Mouse (Mus musculus) heart, adult 2 months (tissue): ENCODE measurements around the gene Ptdss2. TPM values are rescaled to one million over a fixed set of nuclear protein-coding genes. Genes with fewer than 3 reads are reported as not detected.

Source experiments
- DNase-seq, 2 experiments: peaks; one replicate each; pipeline ENCODE4 v3.0.0; 2021
- H3K27ac ChIP-seq: fragments of 200-600 bp; 2 replicates; pipeline ENCODE4 v1.8.1; 2022
- H3K27me3 ChIP-seq: fragments of 200-500 bp; 2 replicates; pipeline ENCODE4 v1.6.1; 2012; ENCODE audit warnings: mild to moderate bottlenecking, low read length, inconsistent platforms, mixed read lengths; ENCODE audit not compliant: control insufficient read depth, insufficient read depth
- H3K36me3 ChIP-seq: fragments of 200-500 bp; 2 replicates; pipeline ENCODE4 v1.6.1; 2012; ENCODE audit warnings: low read length, inconsistent platforms; ENCODE audit not compliant: control insufficient read depth, insufficient read depth
- H3K4me1 ChIP-seq: fragments of 200-500 bp; 2 replicates; pipeline ENCODE4 v1.6.1; 2011; ENCODE audit warnings: low read length; ENCODE audit not compliant: control insufficient read depth, insufficient read depth
- H3K4me3 ChIP-seq: fragments of 200-600 bp; 2 replicates; pipeline ENCODE4 v1.8.1; 2022
- H3K79me2 ChIP-seq: fragments of 200-500 bp; replicated peaks from 2 replicates; pipeline ENCODE4 v1.6.1; 2012; ENCODE audit warnings: mild to moderate bottlenecking, inconsistent platforms, low read length, moderate library complexity, mixed read lengths; ENCODE audit not compliant: control insufficient read depth, insufficient read depth
- H3K9ac ChIP-seq: fragments of 200-500 bp; 2 replicates; pipeline ENCODE4 v1.6.1; 2012; ENCODE audit warnings: low read depth, mild to moderate bottlenecking, control low read depth, inconsistent platforms, low read length, mixed read lengths
- CTCF ChIP-seq: fragments of 200-600 bp; IDR thresholded peaks from 2 replicates; pipeline ENCODE4 v1.8.1; 2022; ENCODE audit warnings: antibody characterized with exemption, mild to moderate bottlenecking, moderate library complexity
- EP300 ChIP-seq: fragments of 200-500 bp; IDR thresholded peaks from 2 replicates; pipeline ENCODE4 v1.6.1; 2011; ENCODE audit warnings: low read depth, low read length, control low read depth; ENCODE audit not compliant: insufficient read depth
- POLR2A ChIP-seq: fragments of 200-500 bp; IDR thresholded peaks from 2 replicates; pipeline ENCODE4 v1.6.1; 2011; ENCODE audit warnings: mild to moderate bottlenecking, low read depth, low read length, control low read depth; ENCODE audit not compliant: insufficient read depth
- WGBS: fragments of 180-500 bp; shearing (Covaris S2); methylation state at CpG from one replicate; pipeline ENCODE4 v1.1.7; 2018; 5-methylcytosine and 5-hydroxymethylcytosine counted together
- intact Hi-C: fragments of 180-260 bp; cut with DNase I; formaldehyde crosslinking; loops from one replicate; pipeline ENCODE4 v1.15.1; 2025
- polyA plus RNA-seq: library from polyadenylated mRNA; depleted of rRNA; stranded (reverse); fragments of >200 nt; gene quantifications from 2 replicates; pipeline ENCODE4 v1.2.3, GENCODE M21; 2012
- total RNA-seq, 2 experiments: library from RNA; stranded (reverse); gene quantifications; 2 replicates each; pipeline ENCODE4 v1.2.3; 2021

Ptdss2 gene
- total and polyA plus RNA-seq, 3 experiments: 22.4 to 29.7 (median 25.9) TPM

DNA sequence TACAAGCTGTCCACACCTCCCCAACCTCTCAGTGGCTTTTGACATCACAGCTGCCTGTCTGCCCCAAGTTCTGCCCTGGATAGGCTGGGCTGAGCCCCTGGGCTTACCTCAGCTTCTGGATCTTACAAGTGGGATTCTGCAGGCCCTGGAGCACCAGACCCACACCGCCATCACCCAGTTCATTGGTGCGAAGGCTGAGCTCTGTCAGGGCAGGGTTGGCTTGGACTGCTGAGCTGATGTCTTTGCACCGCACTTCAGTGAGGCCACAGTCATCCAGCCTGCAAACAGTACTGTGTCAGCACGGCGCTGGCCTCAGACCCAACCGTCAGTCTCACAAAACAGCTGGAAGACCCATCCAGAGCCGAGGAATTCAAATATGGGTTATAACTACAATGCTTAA, 42.2 kb downstream of the Ptdss2 start:
- no peak overlapping the region for H3K27ac ChIP-seq
- H3K79me2 ChIP-seq: no peaks in the 10 kb centered on the region
- no peak overlapping the region for H3K4me3 ChIP-seq
- peaks cover 13% of the 10 kb centered on the region for H3K4me1 ChIP-seq
- no peak overlapping the region for H3K9ac ChIP-seq
- no peaks in the 10 kb centered on the region for H3K27me3 ChIP-seq
- no peak for DNase-seq
- whole genome bisulfite sequencing: 84% methylated on average over 7 of the region's 7 CpGs
- no peaks in the 10 kb centered on the region for H3K36me3 ChIP-seq
- TF ChIP-seq EP300 (no peak), POLR2A (no peak), CTCF (no peak)
- intact Hi-C loops: no loop called here

DNA sequence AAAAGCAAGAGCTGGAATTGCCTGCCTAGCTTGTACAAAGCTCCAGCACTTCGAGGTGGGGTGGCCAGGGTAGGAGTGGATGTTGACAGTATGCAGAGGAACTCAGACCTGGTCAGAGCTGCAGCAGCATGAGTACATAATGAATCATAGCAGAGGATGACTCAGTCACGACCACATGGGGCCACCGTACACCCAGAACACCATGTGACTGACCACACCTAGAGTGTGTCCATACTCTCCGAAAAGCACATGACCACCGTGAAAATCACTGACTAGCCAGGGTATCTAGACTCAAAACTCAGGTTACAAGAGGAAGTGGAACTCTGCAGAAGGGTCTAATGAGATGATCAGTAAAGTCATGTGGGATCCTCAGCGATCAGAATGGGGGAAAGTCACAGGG, 42.7 kb downstream of the Ptdss2 start:
- Histone ChIP-seq H3K79me2 (no peaks in the 10 kb centered on the region), H3K4me1 (peaks cover 13% of the 10 kb centered on the region), H3K27ac (no peak overlapping the region), H3K27me3 (no peaks in the 10 kb centered on the region), H3K36me3 (no peaks in the 10 kb centered on the region), H3K9ac (no peak overlapping the region), H3K4me3 (no peak overlapping the region)
- 63% methylated on average over 6 of the region's 6 CpGs for WGBS
- intact Hi-C loops: no loop called here
- no peak for DNase-seq
- TF ChIP-seq CTCF (no peak), EP300 (no peak), POLR2A (no peak)

DNA sequence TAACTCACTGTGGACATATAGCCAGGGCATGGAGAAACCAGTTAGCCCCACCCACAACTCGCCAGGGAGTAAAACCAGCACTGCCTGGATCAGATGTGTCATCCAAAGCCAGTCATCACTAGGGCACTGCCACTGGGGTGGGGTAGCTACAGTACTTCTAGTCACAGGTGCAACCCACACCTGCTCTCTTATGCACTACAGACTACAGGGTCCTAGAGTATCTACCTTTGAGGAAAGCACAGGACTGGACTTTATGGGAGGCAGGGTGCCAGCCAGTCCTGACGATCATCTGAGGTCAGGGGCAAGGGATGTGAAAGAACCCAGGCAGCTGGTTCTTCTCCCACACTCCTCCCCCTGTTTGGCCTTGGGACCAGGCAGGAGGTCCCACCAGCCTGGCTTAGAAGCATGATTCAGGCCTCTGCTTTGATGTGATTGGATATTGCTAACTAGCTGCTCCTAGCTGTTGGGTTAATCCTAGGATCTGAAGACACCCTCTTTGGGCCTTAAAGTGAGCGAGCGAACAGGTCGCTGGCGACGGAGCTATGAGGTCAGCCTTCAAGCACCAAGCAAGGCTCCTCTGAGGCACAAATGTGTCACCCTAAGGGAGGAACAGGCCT, 45.8 kb downstream of the Ptdss2 start:
- Histone ChIP-seq H3K79me2 (no peaks in the 10 kb centered on the region), H3K9ac (peak overlapping the region; percentile 69), H3K4me3 (peak overlapping the region; percentile 56), H3K27ac (peak overlapping the region; percentile 75), H3K4me1 (peaks cover 14% of the 10 kb centered on the region), H3K27me3 (no peaks in the 10 kb centered on the region), H3K36me3 (no peaks in the 10 kb centered on the region)
- TF ChIP-seq CTCF: no peak
- no peak; the same call in none of the 2 replicates for TF ChIP-seq POLR2A
- no peak for TF ChIP-seq EP300
- DNase-seq: peak; percentile 50 to 54
- intact Hi-C loops: no loop called here
- WGBS: 33% methylated on average over 7 of the region's 7 CpGs

DNA sequence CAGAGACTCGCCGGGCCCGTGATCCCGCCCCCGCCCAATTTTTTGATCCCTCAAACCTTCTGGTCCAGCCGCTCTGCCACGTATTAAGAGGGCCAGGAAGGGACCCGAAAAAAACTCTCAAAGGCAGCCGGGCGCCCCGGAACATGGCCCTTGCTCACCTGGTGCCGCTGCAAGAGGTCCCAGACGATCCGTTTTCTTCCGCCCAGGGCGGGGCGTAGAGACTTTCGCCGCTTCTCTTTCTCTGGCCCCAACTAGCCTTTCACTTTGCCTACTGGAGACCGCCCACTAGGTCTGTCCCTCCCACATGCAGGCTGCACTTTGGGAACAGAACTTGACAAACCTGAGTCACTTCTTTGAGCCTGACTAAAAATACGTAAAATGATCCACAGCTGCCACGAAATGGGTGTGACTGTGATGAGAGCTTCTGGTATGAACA, 46.4 kb downstream of the Ptdss2 start:
- 6% methylated on average over 22 of the region's 22 CpGs for WGBS
- Histone ChIP-seq H3K79me2 (no peaks in the 10 kb centered on the region), H3K27me3 (no peaks in the 10 kb centered on the region), H3K27ac (peak overlapping the region; percentile 75), H3K4me1 (peaks cover 15% of the 10 kb centered on the region), H3K9ac (peak overlapping the region; percentile 69), H3K36me3 (no peaks in the 10 kb centered on the region), H3K4me3 (peak overlapping the region; percentile 56)
- peak; percentile 78 to 85 for DNase-seq
- TF ChIP-seq CTCF: no peak
- peak; percentile 57 for TF ChIP-seq POLR2A
- intact Hi-C loops: no loop called here

DNA sequence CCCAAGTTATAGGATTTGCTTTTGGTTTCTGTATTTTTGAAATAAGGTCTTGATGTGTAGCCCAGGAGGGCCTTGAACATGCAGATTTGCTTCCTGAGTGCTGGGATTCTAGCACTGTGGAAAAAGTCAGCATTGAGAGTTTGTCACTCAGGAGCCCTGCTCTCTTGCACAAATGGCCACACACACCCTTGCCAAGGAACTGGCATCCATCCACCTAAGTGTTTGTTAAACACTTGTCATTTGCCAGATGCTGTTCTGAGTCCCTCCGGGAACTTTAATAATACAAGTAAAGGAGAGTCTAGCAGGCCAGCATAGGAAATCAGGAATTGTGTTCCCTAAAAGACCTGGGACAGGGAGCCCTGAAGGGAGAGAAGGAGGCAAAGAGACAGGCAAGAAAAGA, 47.1 kb downstream of the Ptdss2 start:
- TF ChIP-seq POLR2A (no peak), EP300 (no peak), CTCF (no peak)
- Histone ChIP-seq H3K4me1 (peaks cover 15% of the 10 kb centered on the region), H3K36me3 (no peaks in the 10 kb centered on the region), H3K4me3 (no peak overlapping the region), H3K9ac (no peak overlapping the region), H3K27me3 (no peaks in the 10 kb centered on the region), H3K79me2 (no peaks in the 10 kb centered on the region), H3K27ac (no peak overlapping the region)
- WGBS: 22% methylated on average over 1 of the region's 1 CpGs
- intact Hi-C loops: no loop called here
- DNase-seq: no peak

DNA sequence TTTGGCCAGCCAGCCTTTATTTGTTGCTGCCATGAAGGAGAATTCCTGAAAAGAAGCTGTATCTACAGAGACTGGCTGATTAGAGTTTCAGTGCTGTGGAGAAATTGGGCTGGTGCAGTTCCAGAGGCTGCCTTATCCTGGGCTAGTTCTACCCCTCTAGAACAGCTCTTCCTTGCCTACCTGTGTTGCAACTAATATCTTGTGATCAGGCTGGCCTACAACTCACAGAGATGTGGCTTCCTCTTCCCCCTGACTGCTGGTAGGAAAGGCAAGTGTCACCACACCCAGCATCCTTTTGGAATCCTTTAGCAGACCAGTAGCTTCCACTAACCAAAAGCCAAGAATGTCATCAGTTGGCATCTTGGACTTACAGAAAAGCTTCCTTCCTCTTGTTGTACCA, 47.7 kb downstream of the Ptdss2 start:
- DNase-seq: no peak
- H3K36me3 ChIP-seq: no peaks in the 10 kb centered on the region
- no peaks in the 10 kb centered on the region for H3K79me2 ChIP-seq
- H3K27me3 ChIP-seq: no peaks in the 10 kb centered on the region
- intact Hi-C loops: loop anchor here (5.0 kb wide), 2 partner anchors 163 to 313 kb away; partner anchors contain the start of genes Bet1l, Gm45785 and Ric8a
- no peak overlapping the region; the same call in 1 of the 2 replicates for H3K9ac ChIP-seq
- TF ChIP-seq CTCF (no peak), EP300 (no peak), POLR2A (no peak)
- H3K4me3 ChIP-seq: no peak overlapping the region
- no peak overlapping the region for H3K27ac ChIP-seq
- H3K4me1 ChIP-seq: peaks cover 15% of the 10 kb centered on the region
